Mouse (Mus musculus) ovary, adult 18-20 months (tissue): ENCODE measurements at regions not wholly inside any gene's neighbourhood (a gene's known extent, or its start where the extent isn't known, plus 50 kb on each side); places are given as distances from the start of the nearest gene placed in this dataset.
"Not testable (repeated sequence)": the region's sequence is repeated elsewhere in the genome, so short reads cannot be mapped to it uniquely, and the experiment has no call there.

Source experiments
- DNase-seq: peaks from one replicate; pipeline ENCODE4 v3.0.0; 2022; ENCODE audit warnings: low spot score, mixed read lengths

- no peak for DNase-seq
These were observed 127.8 kb upstream of the Max start for GRCm38 (mm10) chr12:77089624-77090278.

- no peak for DNase-seq
These were observed 126.5 kb upstream of the Max start for GRCm38 (mm10) chr12:77088452-77088851.

- not testable (repeated sequence) for DNase-seq
These were observed 124.9 kb upstream of the Max start for GRCm38 (mm10) chr12:77086931-77087330.

GRCm38 (mm10) chr12:77085894-77086293 lies 123.9 kb upstream of the Max start:
- no peak for DNase-seq

GRCm38 (mm10) chr12:77085244-77085643 lies 123.2 kb upstream of the Max start:
- no peak for DNase-seq

GRCm38 (mm10) chr12:77084744-77085143 lies 122.7 kb upstream of the Max start:
- no peak for DNase-seq

GRCm38 (mm10) chr12:77084343-77084742 lies 122.3 kb upstream of the Max start:
- no peak for DNase-seq

DNA sequence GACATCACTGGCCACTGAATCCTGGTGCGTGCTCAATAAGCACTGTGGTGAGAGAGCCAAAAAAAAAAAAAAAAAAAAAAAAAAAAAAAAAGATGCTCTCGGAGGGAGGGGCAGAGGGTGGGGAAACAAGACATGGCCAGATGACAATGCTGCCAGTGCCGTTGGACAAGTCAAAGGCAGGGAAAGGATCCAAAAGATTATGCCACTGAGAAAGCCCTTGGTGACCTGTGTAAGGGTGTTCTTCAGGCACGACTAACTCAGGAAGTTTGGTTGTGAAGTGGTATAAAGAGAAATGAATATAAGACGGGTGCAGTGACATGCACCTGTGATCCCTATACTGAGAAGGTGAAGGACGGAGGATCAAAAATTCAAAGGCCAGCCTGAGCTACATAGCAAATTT lies 121.8 kb upstream of the Max start:
- DNase-seq, result no peak

GRCm38 (mm10) chr12:77081774-77082173 lies 119.8 kb upstream of the Max start:
- no peak for DNase-seq

GRCm38 (mm10) chr12:77079481-77079880 lies 117.5 kb upstream of the Max start:
- no peak for DNase-seq

- no peak for DNase-seq
These were observed 114.7 kb upstream of the Max start for GRCm38 (mm10) chr12:77076678-77077077.

GRCm38 (mm10) chr12:77074602-77075001 lies 112.6 kb upstream of the Max start:
- DNase-seq, result no peak

GRCm38 (mm10) chr12:77071700-77072099 lies 109.7 kb upstream of the Max start:
- DNase-seq, result no peak

- DNase-seq, result no peak
These were observed 105.9 kb upstream of the Max start for GRCm38 (mm10) chr12:77067938-77068337.

- no peak for DNase-seq
These were observed 105.1 kb upstream of the Max start for GRCm38 (mm10) chr12:77067115-77067514.

- no peak for DNase-seq
These were observed 103.9 kb upstream of the Max start for GRCm38 (mm10) chr12:77065645-77066512.

- DNase-seq, result no peak
These were observed 102.0 kb upstream of the Max start for GRCm38 (mm10) chr12:77064048-77064447.

DNA sequence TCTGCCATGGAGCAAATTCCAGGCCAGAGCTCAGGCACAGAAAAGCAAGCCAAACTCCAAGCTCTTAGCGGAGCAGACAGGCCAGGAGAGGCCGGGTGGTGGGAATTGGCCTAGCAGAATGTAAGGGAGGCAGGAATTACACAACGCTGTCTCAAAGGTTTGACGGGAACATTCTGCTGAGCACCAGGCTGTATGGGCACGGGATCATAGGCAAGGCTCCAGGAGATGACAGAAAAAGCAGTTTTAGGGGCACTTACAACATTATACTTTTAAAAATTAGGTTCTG lies 99.5 kb upstream of the Max start:
- no peak for DNase-seq

DNA sequence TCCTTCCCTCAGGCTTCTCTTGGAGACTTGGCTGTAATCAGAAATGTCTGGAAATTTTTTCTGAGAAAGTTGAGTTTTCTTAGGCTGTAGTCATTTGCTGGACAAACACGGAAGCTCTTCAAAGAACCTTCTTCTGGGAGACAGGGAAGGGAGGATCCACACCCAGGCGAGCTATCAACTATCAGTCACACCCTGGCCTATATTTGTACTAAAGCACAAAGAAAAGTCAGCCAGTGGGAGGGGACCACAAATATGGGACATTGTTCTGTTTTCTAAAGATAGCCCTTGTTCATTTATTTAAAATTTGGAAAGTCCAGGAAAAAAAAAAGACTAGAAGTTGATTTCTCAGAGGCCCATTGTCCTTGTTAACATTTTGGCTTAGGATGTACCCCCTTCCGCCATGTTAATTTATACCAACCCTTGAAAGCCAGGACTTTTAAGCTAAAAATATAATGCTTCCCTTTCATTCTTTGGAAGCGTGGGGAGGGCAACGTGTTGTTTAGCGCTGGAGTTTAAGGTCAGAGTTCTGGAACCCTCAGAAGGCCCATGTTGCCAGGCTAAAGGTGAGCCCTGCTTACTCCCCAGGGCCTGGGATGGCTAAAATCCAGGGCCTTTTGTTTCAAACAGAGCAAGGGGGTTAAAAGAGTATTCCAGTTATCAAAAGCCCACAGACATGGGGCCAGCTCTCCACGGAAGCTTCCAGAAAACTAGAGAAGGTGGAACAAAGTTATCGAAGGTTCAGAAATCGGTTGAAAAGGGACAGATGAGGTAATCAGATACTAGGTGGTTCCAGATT lies 99.0 kb upstream of the Max start:
- DNase-seq, result no peak

DNA sequence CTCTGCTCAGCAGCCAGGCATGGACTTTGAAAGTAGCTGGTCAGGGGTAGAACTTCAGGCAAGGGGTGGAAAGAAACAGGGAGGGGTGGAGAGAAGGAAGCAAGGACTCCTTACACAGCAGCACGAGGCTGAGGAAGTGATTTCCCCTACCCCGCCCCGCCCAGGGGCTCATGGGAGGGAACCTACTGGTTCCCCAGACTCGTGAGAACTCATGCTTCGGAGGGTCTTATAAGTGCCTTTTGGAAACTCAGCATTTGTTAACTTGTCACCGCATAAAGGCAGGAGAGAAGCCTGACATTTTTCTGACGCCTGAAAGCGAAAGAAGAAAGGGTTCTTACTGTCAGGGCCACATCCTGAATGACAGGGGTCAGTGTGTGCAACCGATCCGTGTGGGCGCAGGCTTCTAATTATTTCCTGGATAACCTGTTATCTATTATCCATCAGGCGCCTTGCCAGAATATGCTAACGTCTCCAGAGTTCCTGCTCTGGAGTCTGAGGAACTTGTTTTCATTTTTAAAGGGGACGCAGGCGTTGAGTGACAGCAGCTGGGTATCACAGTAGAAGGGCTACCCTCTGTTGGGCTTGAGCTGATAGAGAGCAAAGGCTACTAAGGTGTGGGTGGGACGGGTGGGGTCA lies 98.2 kb upstream of the Max start:
- no peak for DNase-seq

GRCm38 (mm10) chr12:77059679-77060059 lies 97.7 kb upstream of the Max start:
- no peak for DNase-seq

DNA sequence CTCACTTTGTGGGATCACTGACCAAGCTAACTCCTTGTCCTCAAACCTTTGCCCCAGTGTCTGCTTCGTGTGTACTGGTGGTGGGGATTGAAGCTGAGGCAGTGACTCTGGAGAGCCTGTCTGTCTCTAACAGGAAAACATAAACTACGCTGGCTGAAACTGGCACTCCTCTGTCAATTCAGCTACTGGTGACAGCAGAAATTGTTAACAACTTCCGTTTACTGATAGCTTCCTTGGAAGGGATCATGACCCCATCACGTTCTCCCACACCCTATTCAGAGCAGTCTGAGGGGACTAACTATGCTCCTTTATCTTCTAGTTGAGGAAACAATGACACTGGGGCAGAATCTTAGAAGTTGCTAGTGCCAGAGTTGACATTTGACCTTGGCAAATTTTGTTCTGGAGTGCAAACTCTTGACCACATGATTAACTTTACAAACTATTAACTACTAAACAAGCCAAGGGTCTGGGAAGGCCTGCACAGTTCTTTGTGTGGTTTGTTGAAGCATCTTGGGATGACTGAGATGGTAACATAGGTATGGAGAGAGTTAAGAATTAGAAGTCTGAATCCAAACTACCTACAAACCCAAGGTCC lies 96.7 kb upstream of the Max start:
- no peak for DNase-seq
